ENCODE assay signal across 8 mouse cellular contexts in genomic region chr11:73047542-73047996, GRCm38 (mm10). TPM values are rescaled to one million over a fixed set of nuclear protein-coding genes. Genes with fewer than 3 reads are reported as not detected.
DNase-seq lines count a peak whose midpoint lies in the region; ATAC-seq lines count a peak whose summit lies in the region.

TSS of gene Ncbp3 (plus strand) at chr11:73047783.

- H3K36me3 ChIP-seq in intestine, embryonic 14.5 days (ENCODE audit: control insufficient read depth, insufficient read depth, low read length) = peaks cover 24% of the 10 kb centered on the region

- H3K4me2 ChIP-seq in intestine, embryonic 14.5 days (ENCODE audit: low read length) = peak within 1 kb of the TSS; percentile 79

- peak within 1 kb of the TSS; percentile 97 for H3K4me3 ChIP-seq in intestine, embryonic 14.5 days (ENCODE audit: low read depth, low read length)

- intact Hi-C loops in gastrocnemius, postnatal 14 days (cut with DNase I; ENCODE audit: low total_unique reads) = no loop called here
- intact Hi-C loops in left cerebral cortex, postnatal 14 days (cut with DNase I) = no loop called here

- H3K4me1 ChIP-seq in intestine, embryonic 14.5 days (replicated peaks; ENCODE audit: control insufficient read depth, insufficient read depth, low read length) = peaks cover 8% of the 10 kb centered on the region

- H3K27ac ChIP-seq in intestine, embryonic 14.5 days (ENCODE audit: low read depth) = peak within 1 kb of the TSS; percentile 83

- peak; percentile 97 for ATAC-seq in intestine, embryonic 14.5 days (replicated peaks; ENCODE audit: low FRiP score, low TSS enrichment, low read depth)

- H3K9ac ChIP-seq in intestine, embryonic 14.5 days (ENCODE audit: low read length) = peak within 1 kb of the TSS; percentile 89

- peak; percentile 95 to 99 for DNase-seq in adrenal gland, adult (ENCODE audit: inconsistent age in 2 of 2, low spot score in 1 of 2)
- DNase-seq in embryo, embryonic 10.5 days (ENCODE audit: low spot score) = peak; percentile 98
- DNase-seq in gastrocnemius, postnatal 14 days = peak; percentile 95
- peak; percentile 98 for DNase-seq in intestine, embryonic 14.5 days (ENCODE audit: low spot score)
- DNase-seq in left cerebral cortex, postnatal 14 days (ENCODE audit: low spot score in 2 of 2) = peak; percentile 95 to 96
- peak; percentile 93 for DNase-seq in mesoderm, embryonic 11.5 days (ENCODE audit: low read depth, low spot score)
- DNase-seq in right cerebral cortex, postnatal 36 days (ENCODE audit: low spot score in 2 of 2) = peak; percentile 91 to 95
- DNase-seq in yolk sac, embryonic 10.5 days (ENCODE audit: low spot score) = peak; percentile 96

- H3K9me3 ChIP-seq in intestine, embryonic 14.5 days (ENCODE audit: control insufficient read depth, low read length) = no peaks in the 10 kb centered on the region

- no peaks in the 10 kb centered on the region for H3K27me3 ChIP-seq in intestine, embryonic 14.5 days (replicated peaks; ENCODE audit: control insufficient read depth, insufficient read depth, low read length)

- under 1% methylated on average over 39 of the region's 39 CpGs for WGBS in intestine, embryonic 14.5 days

RNA-seq across cellular contexts. Expression of gene Ncbp3, which starts in this region (rescaled TPM):
- 1 to 10 TPM; 3.3 to 3.9 TPM for total RNA-seq in gastrocnemius, postnatal 14 days (2021)
- 10.0 and 11.9 TPM in 2 replicates for polyA plus RNA-seq in intestine, embryonic 14.5 days (2014; fragmentation: Nextera tagmentation; extraction: Ambion mirVana)
- total RNA-seq in left cerebral cortex, postnatal 14 days (2021) = 1 to 10 TPM; 8.0 to 9.7 TPM

Comparison
In these comparisons a context has a peak if more than half of its experiments do, and no peak if none do; other contexts are left out.
1. Peak in every context shown above with its lines: DNase-seq, ATAC-seq, H3K4me3 ChIP-seq and H3K27ac ChIP-seq.